Mouse (Mus musculus): ENCODE measurements at regions not wholly inside any gene's neighbourhood (a gene's known extent, or its start where the extent isn't known, plus 50 kb on each side); places are given as distances from the start of the nearest gene placed in this dataset.

GRCm38 (mm10) chr17:10112118-10112517 is 207.5 kb downstream of the Qk start:
- H3K27me3 ChIP-seq (ENCODE audit: control insufficient read depth, insufficient read depth, low read length) = no peaks in the 10 kb centered on the region
- H3K27ac ChIP-seq (ENCODE audit: low read length) = no peak overlapping the region
- H3K36me3 ChIP-seq (ENCODE audit: control insufficient read depth, insufficient read depth, low read length) = no peaks in the 10 kb centered on the region
- no peaks in the 10 kb centered on the region for H3K9me3 ChIP-seq (ENCODE audit: control insufficient read depth, low read depth, low read length)
- 93% methylated on average over 2 of the region's 2 CpGs for WGBS
- H3K4me3 ChIP-seq (ENCODE audit: low read depth, low read length) = no peak overlapping the region
- H3K4me1 ChIP-seq (ENCODE audit: control insufficient read depth, insufficient read depth, low read length) = no peaks in the 10 kb centered on the region
- no peak overlapping the region for H3K4me2 ChIP-seq (replicated peaks; ENCODE audit: low read depth, low read length)
- no peak overlapping the region for H3K9ac ChIP-seq (replicated peaks; ENCODE audit: low read depth, low read length)
- ATAC-seq (ENCODE audit: insufficient number of reproducible peaks, insufficient read depth, low FRiP score, low read depth) = no peak

GRCm38 (mm10) chr17:10110375-10110675 is 209.3 kb downstream of the Qk start:
- Histone ChIP-seq H3K4me3 (ENCODE audit: low read depth, low read length) (no peak overlapping the region), H3K4me1 (ENCODE audit: control insufficient read depth, insufficient read depth, low read length) (no peaks in the 10 kb centered on the region), H3K27me3 (ENCODE audit: control insufficient read depth, insufficient read depth, low read length) (no peaks in the 10 kb centered on the region), H3K4me2 (replicated peaks; ENCODE audit: low read depth, low read length) (no peak overlapping the region), H3K36me3 (ENCODE audit: control insufficient read depth, insufficient read depth, low read length) (no peaks in the 10 kb centered on the region), H3K27ac (ENCODE audit: low read length) (no peak overlapping the region), H3K9ac (replicated peaks; ENCODE audit: low read depth, low read length) (no peak overlapping the region), H3K9me3 (ENCODE audit: control insufficient read depth, low read depth, low read length) (no peaks in the 10 kb centered on the region)
- ATAC-seq (ENCODE audit: insufficient number of reproducible peaks, insufficient read depth, low FRiP score, low read depth) = no peak

- no peak overlapping the region for H3K4me3 ChIP-seq (ENCODE audit: low read depth, low read length)
- no peak overlapping the region for H3K4me2 ChIP-seq (replicated peaks; ENCODE audit: low read depth, low read length)
- no peaks in the 10 kb centered on the region for H3K9me3 ChIP-seq (ENCODE audit: control insufficient read depth, low read depth, low read length)
- 50% methylated on average over 8 of the region's 8 CpGs for WGBS
- no peak overlapping the region for H3K9ac ChIP-seq (replicated peaks; ENCODE audit: low read depth, low read length)
- no peak overlapping the region for H3K27ac ChIP-seq (ENCODE audit: low read length)
- no peak for ATAC-seq (ENCODE audit: insufficient number of reproducible peaks, insufficient read depth, low FRiP score, low read depth)
- H3K4me1 ChIP-seq (ENCODE audit: control insufficient read depth, insufficient read depth, low read length) = no peaks in the 10 kb centered on the region
- H3K27me3 ChIP-seq (ENCODE audit: control insufficient read depth, insufficient read depth, low read length) = no peaks in the 10 kb centered on the region
- H3K36me3 ChIP-seq (ENCODE audit: control insufficient read depth, insufficient read depth, low read length) = no peaks in the 10 kb centered on the region
These were observed 209.9 kb downstream of the Qk start for GRCm38 (mm10) chr17:10109511-10110374.

- Histone ChIP-seq H3K4me3 (ENCODE audit: low read depth, low read length) (no peak overlapping the region), H3K4me2 (replicated peaks; ENCODE audit: low read depth, low read length) (no peak overlapping the region), H3K36me3 (ENCODE audit: control insufficient read depth, insufficient read depth, low read length) (no peaks in the 10 kb centered on the region), H3K9me3 (ENCODE audit: control insufficient read depth, low read depth, low read length) (no peaks in the 10 kb centered on the region), H3K9ac (replicated peaks; ENCODE audit: low read depth, low read length) (no peak overlapping the region), H3K27me3 (ENCODE audit: control insufficient read depth, insufficient read depth, low read length) (no peaks in the 10 kb centered on the region), H3K4me1 (ENCODE audit: control insufficient read depth, insufficient read depth, low read length) (no peaks in the 10 kb centered on the region), H3K27ac (ENCODE audit: low read length) (no peak overlapping the region)
- 74% methylated on average over 3 of the region's 3 CpGs for WGBS
- no peak for ATAC-seq (ENCODE audit: insufficient number of reproducible peaks, insufficient read depth, low FRiP score, low read depth)
These were observed 214.4 kb downstream of the Qk start for GRCm38 (mm10) chr17:10105299-10105698.

GRCm38 (mm10) chr17:10098199-10098598 is 221.5 kb downstream of the Qk start:
- no peak for ATAC-seq (ENCODE audit: insufficient number of reproducible peaks, insufficient read depth, low FRiP score, low read depth)
- Histone ChIP-seq H3K27ac (ENCODE audit: low read length) (no peak overlapping the region), H3K4me3 (ENCODE audit: low read depth, low read length) (no peak overlapping the region), H3K36me3 (ENCODE audit: control insufficient read depth, insufficient read depth, low read length) (no peaks in the 10 kb centered on the region), H3K27me3 (ENCODE audit: control insufficient read depth, insufficient read depth, low read length) (no peaks in the 10 kb centered on the region), H3K9me3 (ENCODE audit: control insufficient read depth, low read depth, low read length) (no peaks in the 10 kb centered on the region), H3K4me1 (ENCODE audit: control insufficient read depth, insufficient read depth, low read length) (peaks cover 3% of the 10 kb centered on the region; the same call in 1 of the 2 replicates), H3K9ac (replicated peaks; ENCODE audit: low read depth, low read length) (no peak overlapping the region), H3K4me2 (replicated peaks; ENCODE audit: low read depth, low read length) (no peak overlapping the region)
- 71% methylated on average over 4 of the region's 4 CpGs for WGBS

GRCm38 (mm10) chr17:10097691-10098090 is 222.0 kb downstream of the Qk start:
- H3K27ac ChIP-seq (ENCODE audit: low read length) = no peak overlapping the region
- H3K9me3 ChIP-seq (ENCODE audit: control insufficient read depth, low read depth, low read length) = no peaks in the 10 kb centered on the region
- ATAC-seq (ENCODE audit: insufficient number of reproducible peaks, insufficient read depth, low FRiP score, low read depth) = no peak
- peaks cover 3% of the 10 kb centered on the region; the same call in 1 of the 2 replicates for H3K4me1 ChIP-seq (ENCODE audit: control insufficient read depth, insufficient read depth, low read length)
- H3K4me3 ChIP-seq (ENCODE audit: low read depth, low read length) = no peak overlapping the region
- H3K4me2 ChIP-seq (replicated peaks; ENCODE audit: low read depth, low read length) = no peak overlapping the region
- no peaks in the 10 kb centered on the region for H3K36me3 ChIP-seq (ENCODE audit: control insufficient read depth, insufficient read depth, low read length)
- H3K27me3 ChIP-seq (ENCODE audit: control insufficient read depth, insufficient read depth, low read length) = no peaks in the 10 kb centered on the region
- no peak overlapping the region for H3K9ac ChIP-seq (replicated peaks; ENCODE audit: low read depth, low read length)

- H3K27ac ChIP-seq (ENCODE audit: low read length) = no peak overlapping the region
- no peak for ATAC-seq (ENCODE audit: insufficient number of reproducible peaks, insufficient read depth, low FRiP score, low read depth)
- H3K9ac ChIP-seq (replicated peaks; ENCODE audit: low read depth, low read length) = no peak overlapping the region
- H3K27me3 ChIP-seq (ENCODE audit: control insufficient read depth, insufficient read depth, low read length) = no peaks in the 10 kb centered on the region
- WGBS = 85% methylated on average over 3 of the region's 3 CpGs
- H3K4me1 ChIP-seq (ENCODE audit: control insufficient read depth, insufficient read depth, low read length) = peaks cover 3% of the 10 kb centered on the region; the same call in 1 of the 2 replicates
- no peaks in the 10 kb centered on the region for H3K36me3 ChIP-seq (ENCODE audit: control insufficient read depth, insufficient read depth, low read length)
- no peak overlapping the region for H3K4me2 ChIP-seq (replicated peaks; ENCODE audit: low read depth, low read length)
- H3K4me3 ChIP-seq (ENCODE audit: low read depth, low read length) = no peak overlapping the region
- no peaks in the 10 kb centered on the region for H3K9me3 ChIP-seq (ENCODE audit: control insufficient read depth, low read depth, low read length)
These were observed 223.8 kb downstream of the Qk start for GRCm38 (mm10) chr17:10095841-10096301.

GRCm38 (mm10) chr17:10094108-10094521 is 225.5 kb downstream of the Qk start:
- Histone ChIP-seq H3K4me3 (ENCODE audit: low read depth, low read length) (no peak overlapping the region), H3K36me3 (ENCODE audit: control insufficient read depth, insufficient read depth, low read length) (no peaks in the 10 kb centered on the region), H3K27ac (ENCODE audit: low read length) (no peak overlapping the region), H3K4me1 (ENCODE audit: control insufficient read depth, insufficient read depth, low read length) (peaks cover 3% of the 10 kb centered on the region; the same call in 1 of the 2 replicates), H3K4me2 (replicated peaks; ENCODE audit: low read depth, low read length) (no peak overlapping the region), H3K9ac (replicated peaks; ENCODE audit: low read depth, low read length) (no peak overlapping the region), H3K9me3 (ENCODE audit: control insufficient read depth, low read depth, low read length) (no peaks in the 10 kb centered on the region), H3K27me3 (ENCODE audit: control insufficient read depth, insufficient read depth, low read length) (no peaks in the 10 kb centered on the region)
- 61% methylated on average over 3 of the region's 3 CpGs for WGBS
- ATAC-seq (ENCODE audit: insufficient number of reproducible peaks, insufficient read depth, low FRiP score, low read depth) = no peak

Measured in stomach, embryonic 14.5 days (tissue).